Mouse (Mus musculus): Measurements from ENCODE around the gene B3gnt4. TPM values are rescaled to one million over a fixed set of nuclear protein-coding genes. Genes with fewer than 3 reads are reported as not detected.

The B3gnt4 gene
- not detected for total RNA-seq (2023)

GRCm38 (mm10) chr5:123510160-123510559 is at the start of gene B3gnt4:
Gene B3gnt4 (plus strand): TSS chr5:123510460.

DNA sequence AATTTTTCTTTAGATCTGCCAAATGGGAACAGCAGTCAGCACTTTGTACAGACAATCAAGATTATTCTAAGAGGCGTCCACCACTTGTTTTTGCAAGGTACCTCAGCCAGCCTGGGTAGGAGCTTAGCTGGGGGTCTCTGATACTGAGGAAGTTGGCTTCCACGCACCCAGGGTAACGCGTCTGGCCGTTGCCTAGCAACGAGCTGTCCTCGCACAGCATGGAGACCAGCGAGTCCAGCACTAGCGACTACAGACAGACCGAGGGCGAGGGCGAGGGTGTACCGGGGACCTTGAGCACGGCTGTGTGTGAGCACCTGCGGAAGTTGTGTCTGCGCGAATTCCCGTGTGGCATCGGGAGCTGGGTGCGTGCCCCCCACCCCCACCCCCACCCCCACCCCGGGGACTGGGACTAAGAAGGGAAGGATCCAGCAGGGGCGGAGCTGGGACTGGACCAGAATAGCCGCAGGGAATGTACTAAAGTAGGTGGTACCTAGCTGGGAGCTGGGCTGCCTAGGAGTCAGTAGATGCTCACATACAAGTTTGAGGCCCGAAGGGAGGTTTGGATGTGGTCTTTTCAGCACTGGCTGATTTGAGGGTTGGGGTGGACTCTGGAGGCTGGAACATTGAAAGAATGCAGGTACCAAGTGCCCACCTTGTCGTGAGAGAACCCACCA is 21.0 kb upstream of the B3gnt4 start, which contains the start of the genes Lrrc43 and Il31:
Gene Lrrc43 (plus strand): TSS at position 194 of the 674 bp plus-strand sequence.
Gene Il31 (minus strand): TSS at position 378 of the 674 bp plus-strand sequence.

GRCm38 (mm10) chr5:123523692-123524392 is 13.6 kb downstream of the B3gnt4 start, which contains the start of gene Diablo:
Gene Diablo (minus strand): TSS chr5:123524176.

DNA sequence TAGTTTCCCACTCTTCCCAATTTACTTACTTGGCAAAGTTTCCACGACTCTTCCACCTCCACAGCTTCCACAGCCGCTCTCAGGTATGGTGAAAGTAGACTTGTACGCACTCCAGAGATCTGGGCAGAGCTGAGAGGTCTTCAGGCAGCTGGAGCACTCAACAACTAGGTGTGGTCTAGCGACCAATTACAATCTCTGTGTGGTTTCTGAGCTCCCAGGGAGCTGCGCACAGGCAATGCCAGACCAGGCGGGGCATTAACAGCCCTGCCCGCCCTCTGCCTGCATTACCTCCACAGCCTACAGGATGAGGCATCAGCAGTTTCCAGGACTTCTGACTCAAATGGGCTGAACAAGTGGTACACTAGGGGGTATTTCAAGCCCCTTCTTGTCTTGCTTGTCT is 15.0 kb downstream of the B3gnt4 start, which contains the start of gene Gm49027:
Gene Gm49027 (minus strand): TSS at position 208 of the 400 bp plus-strand sequence.

Other genes with a start within 250 kb of the B3gnt4 start
- under 1 TPM; 0.66 to 0.79 TPM for gene Bcl7a, start 166.6 kb upstream of the B3gnt4 start, total RNA-seq (2023)
- 10 to 100 TPM; 69.9 to 72.1 TPM for gene Mlxip, start 115.7 kb upstream of the B3gnt4 start, total RNA-seq (2023)
- not detected for gene Lrrc43, start 21.2 kb upstream of the B3gnt4 start, total RNA-seq (2023)
- gene Il31, start 21.0 kb upstream of the B3gnt4 start, total RNA-seq (2023), result not detected
- gene Diablo, start 13.7 kb downstream of the B3gnt4 start, total RNA-seq (2023), result 10 to 100 TPM; 29.7 to 34.7 TPM
- 1 to 10 TPM; 1.9 to 3.2 TPM for gene Gm49027, start 15.0 kb downstream of the B3gnt4 start, total RNA-seq (2023)
- gene Vps33a, start 62.6 kb downstream of the B3gnt4 start, total RNA-seq (2023), result 10 to 100 TPM; 41.2 to 49.1 TPM
- gene Clip1, start 174.2 kb downstream of the B3gnt4 start, total RNA-seq (2023), result 10 to 100 TPM; 94.8 to 97.0 TPM
- 100 to 1,000 TPM in 1 of 2 experiments, 10 to 100 TPM in 1; 96.4 to 103 TPM for gene Zcchc8, start 210.6 kb downstream of the B3gnt4 start, total RNA-seq (2023)
- 100 to 1,000 TPM; 165 to 192 TPM for gene Rsrc2, start 239.0 kb downstream of the B3gnt4 start, total RNA-seq (2023)
- gene Kntc1, start 239.3 kb downstream of the B3gnt4 start, total RNA-seq (2023), result 1 to 10 TPM; 1.1 to 2.3 TPM

Data from monocyte, adult 59 days (primary cell).